Mouse (Mus musculus): ENCODE measurements at regions not wholly inside any gene's neighbourhood (a gene's known extent, or its start where the extent isn't known, plus 50 kb on each side); places are given as distances from the start of the nearest gene placed in this dataset.

- Histone ChIP-seq H3K27ac (ENCODE audit: low read depth) (peak overlapping the region; percentile 99), H3K4me3 (ENCODE audit: low read depth, low read length) (no peak overlapping the region)
- 74% methylated on average over 8 of the region's 8 CpGs for WGBS (ENCODE audit: insufficient replicate concordance)
Observed at GRCm38 (mm10) chr16:25060266-25060665, 226.4 kb upstream of the Tprg start.

GRCm38 (mm10) chr16:25061631-25062030 lies 225.0 kb upstream of the Tprg start:
- TF ChIP-seq CTCF (IDR thresholded peaks at IDR 0.05; ENCODE audit: low read depth) (no peak), EP300 (IDR thresholded peaks at IDR 0.05; ENCODE audit: low read depth) (no peak)
- H3K4me2 ChIP-seq (ENCODE audit: low read depth, low read length): no peak overlapping the region
- WGBS (ENCODE audit: insufficient replicate concordance): 68% methylated on average over 4 of the region's 4 CpGs
- no peaks in the 10 kb centered on the region for H3K36me3 ChIP-seq (replicated peaks; ENCODE audit: insufficient read depth, low read length)
- H3K27ac ChIP-seq (ENCODE audit: low read depth): no peak overlapping the region
- DNase-seq (peak; percentile 29), ATAC-seq (no peak)
- H3K9me3 ChIP-seq (ENCODE audit: low read length): no peaks in the 10 kb centered on the region
- peaks cover 22% of the 10 kb centered on the region for H3K4me1 ChIP-seq (ENCODE audit: insufficient read depth)
- H3K4me3 ChIP-seq (ENCODE audit: low read depth, low read length): no peak overlapping the region
- no peaks in the 10 kb centered on the region for H3K27me3 ChIP-seq (ENCODE audit: insufficient read depth, low read length)
- H3K9ac ChIP-seq (replicated peaks): no peak overlapping the region

More at GRCm38 (mm10) chr16:25060266-25060665, 226.4 kb upstream of the Tprg start:
- peaks cover 22% of the 10 kb centered on the region for H3K4me1 ChIP-seq (ENCODE audit: insufficient read depth)
- no peaks in the 10 kb centered on the region for H3K36me3 ChIP-seq (replicated peaks; ENCODE audit: insufficient read depth, low read length)
- no peaks in the 10 kb centered on the region for H3K9me3 ChIP-seq (ENCODE audit: low read length)
- no peak for DNase-seq
- no peak overlapping the region for H3K9ac ChIP-seq (replicated peaks)
- TF ChIP-seq CTCF (IDR thresholded peaks at IDR 0.05; ENCODE audit: low read depth) (no peak), EP300 (IDR thresholded peaks at IDR 0.05; ENCODE audit: low read depth) (no peak)
- no peak for ATAC-seq
- H3K27me3 ChIP-seq (ENCODE audit: insufficient read depth, low read length): no peaks in the 10 kb centered on the region
- H3K4me2 ChIP-seq (ENCODE audit: low read depth, low read length): no peak overlapping the region

DNA sequence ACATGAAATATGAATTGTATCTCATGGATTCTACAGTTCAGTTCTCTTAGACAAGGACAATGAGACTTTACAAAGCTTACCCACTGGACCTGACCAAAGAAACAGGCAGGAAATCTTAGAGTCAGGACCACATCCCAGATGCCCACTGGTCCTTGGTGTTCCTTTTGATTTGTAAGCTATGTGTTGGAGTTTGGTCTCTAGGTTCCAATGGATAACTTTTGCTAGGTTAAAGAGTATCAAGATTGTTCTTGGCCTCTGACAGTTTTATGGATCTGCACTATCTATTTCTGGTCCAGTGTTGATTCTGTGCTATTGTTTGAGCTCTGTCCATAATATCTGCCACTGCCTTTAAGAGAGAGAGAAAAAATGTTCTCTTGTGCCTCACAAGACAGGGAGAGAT lies 222.6 kb upstream of the Tprg start:
- H3K27me3 ChIP-seq (ENCODE audit: insufficient read depth, low read length): no peaks in the 10 kb centered on the region
- no peak overlapping the region for H3K4me2 ChIP-seq (ENCODE audit: low read depth, low read length)
- no peak for DNase-seq
- no peak overlapping the region for H3K9ac ChIP-seq (replicated peaks)
- H3K4me3 ChIP-seq (ENCODE audit: low read depth, low read length): no peak overlapping the region
- H3K36me3 ChIP-seq (replicated peaks; ENCODE audit: insufficient read depth, low read length): no peaks in the 10 kb centered on the region
- peaks cover 13% of the 10 kb centered on the region for H3K4me1 ChIP-seq (ENCODE audit: insufficient read depth)
- no peaks in the 10 kb centered on the region for H3K9me3 ChIP-seq (ENCODE audit: low read length)
- TF ChIP-seq EP300 (IDR thresholded peaks at IDR 0.05; ENCODE audit: low read depth) (no peak), CTCF (IDR thresholded peaks at IDR 0.05; ENCODE audit: low read depth) (no peak)
- ATAC-seq: no peak
- H3K27ac ChIP-seq (ENCODE audit: low read depth): no peak overlapping the region

- DNase-seq (peak; percentile 88), ATAC-seq (peak; percentile 59)
- H3K27me3 ChIP-seq (ENCODE audit: insufficient read depth, low read length): no peaks in the 10 kb centered on the region
- no peaks in the 10 kb centered on the region for H3K36me3 ChIP-seq (replicated peaks; ENCODE audit: insufficient read depth, low read length)
- no peaks in the 10 kb centered on the region for H3K9me3 ChIP-seq (ENCODE audit: low read length)
- H3K27ac ChIP-seq (ENCODE audit: low read depth): no peak overlapping the region
- TF ChIP-seq EP300 (IDR thresholded peaks at IDR 0.05; ENCODE audit: low read depth): no peak
- TF ChIP-seq CTCF (IDR thresholded peaks at IDR 0.05; ENCODE audit: low read depth): peak; percentile 88
- no peak overlapping the region for H3K4me3 ChIP-seq (ENCODE audit: low read depth, low read length)
- 10% methylated on average over 4 of the region's 4 CpGs for WGBS (ENCODE audit: insufficient replicate concordance)
- no peak overlapping the region for H3K9ac ChIP-seq (replicated peaks)
- H3K4me2 ChIP-seq (ENCODE audit: low read depth, low read length): no peak overlapping the region
- peaks cover 11% of the 10 kb centered on the region for H3K4me1 ChIP-seq (ENCODE audit: insufficient read depth)
Observed at GRCm38 (mm10) chr16:25064538-25064937, 222.1 kb upstream of the Tprg start.

DNA sequence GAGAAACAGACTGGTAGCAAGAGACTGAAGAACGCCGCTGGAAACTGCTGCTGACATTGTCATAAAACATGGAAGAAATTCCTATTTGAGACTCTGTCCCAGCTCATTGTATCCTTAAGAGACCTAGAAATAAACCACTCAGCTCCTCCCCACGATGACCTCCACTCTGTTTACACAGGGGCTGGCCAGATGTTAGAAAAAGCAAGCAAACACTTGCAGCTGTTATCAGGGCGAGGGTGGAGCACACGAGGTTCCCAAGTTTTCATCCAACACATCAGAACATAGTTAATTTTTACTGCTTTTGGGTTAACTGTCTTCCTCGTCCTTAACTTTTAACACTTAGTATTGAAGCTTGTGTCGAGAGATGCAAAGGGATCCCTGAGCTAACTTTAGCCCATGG lies 219.8 kb upstream of the Tprg start:
- Histone ChIP-seq H3K4me2 (ENCODE audit: low read depth, low read length) (no peak overlapping the region), H3K9me3 (ENCODE audit: low read length) (no peaks in the 10 kb centered on the region), H3K27me3 (ENCODE audit: insufficient read depth, low read length) (no peaks in the 10 kb centered on the region), H3K36me3 (replicated peaks; ENCODE audit: insufficient read depth, low read length) (no peaks in the 10 kb centered on the region), H3K27ac (ENCODE audit: low read depth) (no peak overlapping the region), H3K4me1 (ENCODE audit: insufficient read depth) (peaks cover 5% of the 10 kb centered on the region; the same call in 1 of the 2 replicates), H3K4me3 (ENCODE audit: low read depth, low read length) (no peak overlapping the region), H3K9ac (replicated peaks) (no peak overlapping the region)
- DNase-seq (no peak), ATAC-seq (no peak)
- WGBS (ENCODE audit: insufficient replicate concordance): 36% methylated on average over 7 of the region's 7 CpGs
- TF ChIP-seq CTCF (IDR thresholded peaks at IDR 0.05; ENCODE audit: low read depth) (no peak), EP300 (IDR thresholded peaks at IDR 0.05; ENCODE audit: low read depth) (no peak)

DNA sequence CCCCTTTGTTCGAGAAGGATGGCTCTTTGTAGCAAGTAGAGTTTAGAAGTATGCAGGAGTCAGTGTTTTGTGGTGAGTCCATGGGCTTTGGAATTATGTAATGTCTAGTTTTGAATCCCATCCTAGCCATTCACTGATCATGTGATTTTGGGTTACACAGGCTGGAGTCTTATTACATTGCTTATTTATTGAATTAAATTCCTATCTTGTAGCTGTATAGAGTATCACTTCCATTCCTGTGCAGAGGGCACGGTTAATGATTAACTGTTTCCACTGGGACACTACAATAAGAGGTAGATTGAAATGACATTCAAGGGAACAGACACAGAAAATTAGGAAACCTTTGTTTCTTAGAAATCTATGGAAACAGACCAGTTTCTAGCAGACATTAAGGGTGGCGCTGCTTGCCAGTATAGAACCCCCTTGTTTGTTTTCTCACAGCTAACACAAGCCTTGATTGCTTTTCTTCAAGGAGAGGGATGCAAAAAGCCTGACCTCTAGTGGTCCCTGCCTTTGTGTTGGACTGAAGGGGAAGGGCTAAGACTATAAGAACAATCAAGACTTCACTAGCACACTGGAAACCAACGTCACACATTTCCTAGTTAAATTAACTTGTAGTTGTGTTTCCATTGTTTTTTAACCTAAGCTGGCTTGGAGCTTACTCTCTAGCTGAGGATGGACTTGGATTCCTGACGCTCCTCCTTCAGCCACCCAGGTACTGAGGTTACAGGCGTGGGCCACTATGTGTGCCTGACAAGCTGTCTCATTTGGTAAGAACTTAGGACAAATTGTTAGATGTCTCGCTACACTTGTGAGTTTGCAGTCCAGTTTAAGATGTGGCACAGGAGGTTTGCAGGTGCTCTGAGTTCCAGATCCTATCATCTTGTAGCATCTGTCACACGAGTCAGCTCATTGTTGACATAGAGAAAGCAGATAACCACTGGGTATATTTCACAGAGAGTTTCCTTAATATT lies 219.1 kb upstream of the Tprg start:
- Histone ChIP-seq H3K9me3 (ENCODE audit: low read length) (no peaks in the 10 kb centered on the region), H3K4me1 (ENCODE audit: insufficient read depth) (peaks cover 5% of the 10 kb centered on the region; the same call in 1 of the 2 replicates), H3K4me3 (ENCODE audit: low read depth, low read length) (no peak overlapping the region), H3K9ac (replicated peaks) (no peak overlapping the region), H3K27me3 (ENCODE audit: insufficient read depth, low read length) (no peaks in the 10 kb centered on the region), H3K36me3 (replicated peaks; ENCODE audit: insufficient read depth, low read length) (no peaks in the 10 kb centered on the region), H3K27ac (ENCODE audit: low read depth) (no peak overlapping the region), H3K4me2 (ENCODE audit: low read depth, low read length) (no peak overlapping the region; the same call in 1 of the 2 replicates)
- TF ChIP-seq EP300 (IDR thresholded peaks at IDR 0.05; ENCODE audit: low read depth) (no peak), CTCF (IDR thresholded peaks at IDR 0.05; ENCODE audit: low read depth) (peak; percentile 70)
- DNase-seq (peak; percentile 33), ATAC-seq (peak; percentile 54; the same call in 1 of the 2 replicates)
- 44% methylated on average over 8 of the region's 8 CpGs for WGBS (ENCODE audit: insufficient replicate concordance)

Measured in liver, postnatal 0 days (tissue).